Mouse (Mus musculus): ENCODE measurements around the gene 1700122O11Rik.

1700122O11Rik gene

GRCm38 (mm10) chr17:48027677-48028076 lies 10.4 kb downstream of the 1700122O11Rik start:
- DNase-seq, result no peak

GRCm38 (mm10) chr17:48027019-48027418 lies 11.1 kb downstream of the 1700122O11Rik start:
- no peak for DNase-seq

- no peak for DNase-seq
Observed at GRCm38 (mm10) chr17:48024045-48024444, 14.0 kb downstream of the 1700122O11Rik start.

- no peak for DNase-seq
Observed at GRCm38 (mm10) chr17:48019585-48019984, 18.5 kb downstream of the 1700122O11Rik start.

- DNase-seq, result no peak
Observed at GRCm38 (mm10) chr17:48016566-48016965, 21.5 kb downstream of the 1700122O11Rik start.

- DNase-seq, result no peak
Observed at GRCm38 (mm10) chr17:48012561-48012960, 25.5 kb downstream of the 1700122O11Rik start.

GRCm38 (mm10) chr17:48011105-48011504 lies 27.0 kb downstream of the 1700122O11Rik start:
- no peak for DNase-seq

GRCm38 (mm10) chr17:48010283-48010682 lies 27.8 kb downstream of the 1700122O11Rik start:
- DNase-seq, result no peak

- DNase-seq, result no peak
Observed at GRCm38 (mm10) chr17:48005816-48006215, 32.3 kb downstream of the 1700122O11Rik start.

- DNase-seq, result no peak
Observed at GRCm38 (mm10) chr17:48005091-48005490, 33.0 kb downstream of the 1700122O11Rik start.

- no peak for DNase-seq
Observed at GRCm38 (mm10) chr17:48004619-48005018, 33.5 kb downstream of the 1700122O11Rik start.

- DNase-seq, result no peak
Observed at GRCm38 (mm10) chr17:48002486-48002885, 35.6 kb downstream of the 1700122O11Rik start.

- peak; percentile 37 to 58 for DNase-seq
Observed at GRCm38 (mm10) chr17:48001586-48002361, 36.3 kb downstream of the 1700122O11Rik start.

GRCm38 (mm10) chr17:48001157-48001556 lies 36.9 kb downstream of the 1700122O11Rik start:
- DNase-seq, result no peak

GRCm38 (mm10) chr17:47999812-48000211 lies 38.3 kb downstream of the 1700122O11Rik start:
- no peak for DNase-seq

- DNase-seq, result no peak
Observed at GRCm38 (mm10) chr17:47999403-47999802, 38.7 kb downstream of the 1700122O11Rik start.

- no peak for DNase-seq
Observed at GRCm38 (mm10) chr17:47997806-47998205, 40.3 kb downstream of the 1700122O11Rik start.

- no peak for DNase-seq
Observed at GRCm38 (mm10) chr17:47990392-47991123, 47.5 kb downstream of the 1700122O11Rik start.

GRCm38 (mm10) chr17:47989951-47990378 lies 48.1 kb downstream of the 1700122O11Rik start:
- DNase-seq, result peak; percentile 30 to 52

- no peak for DNase-seq
Observed at GRCm38 (mm10) chr17:47988811-47989210, 49.3 kb downstream of the 1700122O11Rik start.

GRCm38 (mm10) chr17:47988074-47988473 lies 50.0 kb downstream of the 1700122O11Rik start:
- peak in 1 of 2 experiments; percentile 52 for DNase-seq

All from thymus, adult 18-20 months (tissue).